Mouse (Mus musculus): ENCODE data around the gene Nmrk2. TPM values are rescaled to one million over a fixed set of nuclear protein-coding genes. Genes with fewer than 3 reads are reported as not detected.
"Not testable (repeated sequence)": the region's sequence is repeated elsewhere in the genome, so short reads cannot be mapped to it uniquely, and the experiment has no call there.

The Nmrk2 gene
- polyA plus RNA-seq, 1 experiment from 2014 or later = 0.10 TPM

GRCm38 (mm10) chr10:81232580-81233225 is 30.9 kb upstream of the Nmrk2 start, which contains the start of gene Zfr2:
Gene Zfr2, plus strand, starts transcription at chr10:81233155.
- H3K36me3 ChIP-seq (ENCODE audit: control insufficient read depth, insufficient read depth) = no peaks in the 10 kb centered on the region
- H3K4me3 ChIP-seq (ENCODE audit: low read depth, low read length) = peak within 1 kb of the TSS; percentile 72
- ATAC-seq = peak; percentile 89
- H3K9me3 ChIP-seq (ENCODE audit: control insufficient read depth) = no peaks in the 10 kb centered on the region
- peak within 1 kb of the TSS; percentile 78 for H3K9ac ChIP-seq (ENCODE audit: low read depth, low read length)
- 3% methylated on average over 29 of the region's 29 CpGs for WGBS
- H3K4me1 ChIP-seq (replicated peaks; ENCODE audit: control insufficient read depth, insufficient read depth, low read length) = peaks cover 6% of the 10 kb centered on the region; the same call in 1 of the 2 replicates
- peak within 1 kb of the TSS; percentile 72 for H3K4me2 ChIP-seq (replicated peaks; ENCODE audit: low read depth)
- peak within 1 kb of the TSS; percentile 95 for H3K27ac ChIP-seq (ENCODE audit: low read depth, low read length)
- TF ChIP-seq CTCF (IDR thresholded peaks at IDR 0.05; ENCODE audit: low read depth) = no peak
- peaks cover 16% of the 10 kb centered on the region; the same call in 1 of the 2 replicates for H3K27me3 ChIP-seq (replicated peaks; ENCODE audit: control insufficient read depth, insufficient read depth, low read length)

GRCm38 (mm10) chr10:81231436-81231835 is 29.6 kb upstream of the Nmrk2 start:
- ATAC-seq = no peak
- Histone ChIP-seq H3K27me3 (replicated peaks; ENCODE audit: control insufficient read depth, insufficient read depth, low read length) (peaks cover 16% of the 10 kb centered on the region; the same call in 1 of the 2 replicates), H3K9ac (ENCODE audit: low read depth, low read length) (no peak overlapping the region), H3K4me3 (ENCODE audit: low read depth, low read length) (no peak overlapping the region), H3K9me3 (ENCODE audit: control insufficient read depth) (no peaks in the 10 kb centered on the region), H3K4me2 (replicated peaks; ENCODE audit: low read depth) (no peak overlapping the region; the same call in 1 of the 2 replicates), H3K27ac (ENCODE audit: low read depth, low read length) (0 out of 2 replicates have a peak overlapping the region, but pooled peaks have one; percentile 95), H3K36me3 (ENCODE audit: control insufficient read depth, insufficient read depth) (no peaks in the 10 kb centered on the region), H3K4me1 (replicated peaks; ENCODE audit: control insufficient read depth, insufficient read depth, low read length) (peaks cover 6% of the 10 kb centered on the region; the same call in 1 of the 2 replicates)
- no peak for TF ChIP-seq CTCF (IDR thresholded peaks at IDR 0.05; ENCODE audit: low read depth)
- WGBS = 62% methylated on average over 7 of the region's 7 CpGs

GRCm38 (mm10) chr10:81230438-81231332 is 28.8 kb upstream of the Nmrk2 start, which contains the start of gene Atcay:
Gene Atcay, minus strand, starts transcription at chr10:81230833.
- no peak for ATAC-seq
- Histone ChIP-seq H3K9ac (ENCODE audit: low read depth, low read length) (no peak within 1 kb of the TSS), H3K4me2 (replicated peaks; ENCODE audit: low read depth) (no peak within 1 kb of the TSS; the same call in none of the 2 replicates), H3K27me3 (replicated peaks; ENCODE audit: control insufficient read depth, insufficient read depth, low read length) (peaks cover 16% of the 10 kb centered on the region; the same call in 1 of the 2 replicates), H3K9me3 (ENCODE audit: control insufficient read depth) (no peaks in the 10 kb centered on the region), H3K4me1 (replicated peaks; ENCODE audit: control insufficient read depth, insufficient read depth, low read length) (peaks cover 6% of the 10 kb centered on the region; the same call in 1 of the 2 replicates), H3K4me3 (ENCODE audit: low read depth, low read length) (no peak within 1 kb of the TSS), H3K27ac (ENCODE audit: low read depth, low read length) (0 out of 2 replicates have a peak within 1 kb of the TSS, but pooled peaks have one; percentile 95), H3K36me3 (ENCODE audit: control insufficient read depth, insufficient read depth) (no peaks in the 10 kb centered on the region)
- 17% methylated on average over 27 of the region's 27 CpGs for WGBS
- peak; percentile 77 for TF ChIP-seq CTCF (IDR thresholded peaks at IDR 0.05; ENCODE audit: low read depth)

- peaks cover 6% of the 10 kb centered on the region; the same call in 1 of the 2 replicates for H3K4me1 ChIP-seq (replicated peaks; ENCODE audit: control insufficient read depth, insufficient read depth, low read length)
- H3K9ac ChIP-seq (ENCODE audit: low read depth, low read length) = no peak overlapping the region
- WGBS = 17% methylated on average over 20 of the region's 20 CpGs
- no peak overlapping the region for H3K27ac ChIP-seq (ENCODE audit: low read depth, low read length)
- H3K9me3 ChIP-seq (ENCODE audit: control insufficient read depth) = no peaks in the 10 kb centered on the region
- no peak for TF ChIP-seq CTCF (IDR thresholded peaks at IDR 0.05; ENCODE audit: low read depth)
- no peak overlapping the region for H3K4me3 ChIP-seq (ENCODE audit: low read depth, low read length)
- no peak overlapping the region; the same call in 1 of the 2 replicates for H3K4me2 ChIP-seq (replicated peaks; ENCODE audit: low read depth)
- H3K27me3 ChIP-seq (replicated peaks; ENCODE audit: control insufficient read depth, insufficient read depth, low read length) = peaks cover 16% of the 10 kb centered on the region; the same call in 1 of the 2 replicates
- H3K36me3 ChIP-seq (ENCODE audit: control insufficient read depth, insufficient read depth) = no peaks in the 10 kb centered on the region
- no peak for ATAC-seq
Observed at GRCm38 (mm10) chr10:81229735-81230437, 28.0 kb upstream of the Nmrk2 start.

GRCm38 (mm10) chr10:81223731-81224130 is 21.9 kb upstream of the Nmrk2 start:
- ATAC-seq = not testable (repeated sequence)
- 47% methylated on average over 2 of the region's 2 CpGs for WGBS

More at GRCm38 (mm10) chr10:81223731-81224130, 21.9 kb upstream of the Nmrk2 start:
- not testable (repeated sequence) for H3K9ac ChIP-seq (ENCODE audit: low read depth, low read length); H3K4me3 ChIP-seq (ENCODE audit: low read depth, low read length); H3K4me1 ChIP-seq (replicated peaks; ENCODE audit: control insufficient read depth, insufficient read depth, low read length); H3K36me3 ChIP-seq (ENCODE audit: control insufficient read depth, insufficient read depth); H3K4me2 ChIP-seq (replicated peaks; ENCODE audit: low read depth); H3K9me3 ChIP-seq (ENCODE audit: control insufficient read depth); H3K27ac ChIP-seq (ENCODE audit: low read depth, low read length); H3K27me3 ChIP-seq (replicated peaks; ENCODE audit: control insufficient read depth, insufficient read depth, low read length)
